Mouse (Mus musculus): Measurements from ENCODE around the gene Cfap97. TPM values are rescaled to one million over a fixed set of nuclear protein-coding genes. Genes with fewer than 3 reads are reported as not detected.
"Not testable (repeated sequence)": the region's sequence is repeated elsewhere in the genome, so short reads cannot be mapped to it uniquely, and the experiment has no call there.

Cfap97 gene
- polyA plus RNA-seq, 1 experiment: 6.7 TPM

GRCm38 (mm10) chr8:46226622-46227021, 75.1 kb downstream of the Cfap97 start:
- DNase-seq (ENCODE audit: low read depth): no peak

- DNase-seq (ENCODE audit: low read depth): not testable (repeated sequence)
These were observed 80.4 kb downstream of the Cfap97 start for GRCm38 (mm10) chr8:46231968-46232367.

- DNase-seq (ENCODE audit: low read depth): no peak
These were observed 81.2 kb downstream of the Cfap97 start for GRCm38 (mm10) chr8:46232798-46233197.

- no peak for DNase-seq (ENCODE audit: low read depth)
These were observed 83.2 kb downstream of the Cfap97 start for GRCm38 (mm10) chr8:46234736-46235135.

GRCm38 (mm10) chr8:46236441-46237223, 85.1 kb downstream of the Cfap97 start:
- DNase-seq (ENCODE audit: low read depth): no peak

GRCm38 (mm10) chr8:46241568-46242374, 90.2 kb downstream of the Cfap97 start:
- no peak for DNase-seq (ENCODE audit: low read depth)

GRCm38 (mm10) chr8:46242946-46243345, 91.4 kb downstream of the Cfap97 start:
- DNase-seq (ENCODE audit: low read depth): no peak

Other genes starting within 250 kb of the Cfap97 start
- gene Ccdc110, start 217.2 kb upstream of the Cfap97 start, polyA plus RNA-seq (2012; rRNA removed): 0.04 and 0.16 TPM in 2 replicates
- gene 1700029J07Rik, start 176.5 kb upstream of the Cfap97 start, polyA plus RNA-seq (2012; rRNA removed): 1.6 and 1.8 TPM in 2 replicates
- gene Ufsp2, start 176.2 kb upstream of the Cfap97 start, polyA plus RNA-seq (2012; rRNA removed): 26.8 and 28.8 TPM in 2 replicates
- 0.22 and 0.33 TPM in 2 replicates for gene Lrp2bp, start 152.5 kb upstream of the Cfap97 start, polyA plus RNA-seq (2012; rRNA removed)
- gene Ankrd37, start 146.1 kb upstream of the Cfap97 start, polyA plus RNA-seq (2012; rRNA removed): 3.3 and 4.1 TPM in 2 replicates
- 5.1 and 5.6 TPM in 2 replicates for gene Snx25, start 388 bp downstream of the Cfap97 start, polyA plus RNA-seq (2012; rRNA removed)
- 278 and 306 TPM in 2 replicates for gene Slc25a4, start 59.5 kb downstream of the Cfap97 start, polyA plus RNA-seq (2012; rRNA removed)
- not detected in 2 replicates for gene Helt, start 142.9 kb downstream of the Cfap97 start, polyA plus RNA-seq (2012; rRNA removed)